Mouse (Mus musculus) bone marrow macrophage, adult 2 months (primary cell): ENCODE measurements around the gene Stab1.

Experiments used
- CTCF ChIP-seq: IDR thresholded peaks from 2 replicates; pipeline ENCODE4 v1.5.1; 2012; ENCODE audit warnings: low read depth, mild to moderate bottlenecking, low read length, moderate library complexity
- POLR2A ChIP-seq: IDR thresholded peaks from 2 replicates; pipeline ENCODE4 v1.6.1; 2012; ENCODE audit warnings: mild to moderate bottlenecking, low read depth, low read length, borderline replicate concordance

DNA sequence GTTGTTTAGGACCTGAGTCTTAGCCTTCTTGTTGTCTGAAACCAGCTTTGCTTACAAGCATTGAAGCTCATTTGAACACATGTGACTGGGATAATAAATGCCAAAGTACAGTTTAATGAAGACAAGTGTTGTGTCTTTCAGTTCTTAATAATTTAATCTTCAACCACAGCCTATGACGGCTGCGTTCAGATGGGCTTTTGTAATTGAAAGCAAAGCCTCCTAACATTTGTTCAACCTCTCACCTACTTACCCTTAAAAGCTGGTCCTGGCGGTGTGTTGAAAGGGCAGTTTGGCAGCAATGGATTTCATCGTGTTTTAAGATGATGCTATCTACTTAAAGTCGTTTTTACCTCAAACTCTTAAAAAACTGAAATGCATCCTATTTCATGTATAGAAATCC lies 56.3 kb downstream of the Stab1 start:
- no peak for TF ChIP-seq POLR2A
- no peak for TF ChIP-seq CTCF
